Mouse (Mus musculus) megakaryocyte, embryonic 14.5 days (primary cell): ENCODE data around the gene Oxsr1.

ENCODE experiments used
- FLI1 ChIP-seq: IDR thresholded peaks from 2 replicates; pipeline ENCODE4 v1.6.1; 2012; ENCODE audit warnings: low read length, inconsistent platforms, mixed read lengths
- GATA1 ChIP-seq: IDR thresholded peaks from 3 replicates; pipeline ENCODE4 v1.6.1; 2012; ENCODE audit warnings: mixed read lengths, low read length, inconsistent platforms, borderline replicate concordance

GRCm38 (mm10) chr9:119214601-119215000 lies 107.6 kb downstream of the Oxsr1 start:
- TF ChIP-seq GATA1 (no peak), FLI1 (no peak)
